Mouse (Mus musculus) heart, embryonic 15.5 days (tissue): ENCODE results near the gene Lnpep. TPM values are rescaled to one million over a fixed set of nuclear protein-coding genes. Genes with fewer than 3 reads are reported as not detected.

Experiments
- ATAC-seq: fragments of 200-750 bp; cut with Nextera tagmentation; replicated peaks from 2 replicates; pipeline ENCODE4 v1.8.0; 2017; ENCODE audit warnings: low read depth, moderate TSS enrichment; ENCODE audit not compliant: insufficient number of reproducible peaks, insufficient read depth, low FRiP score
- H3K27ac ChIP-seq: fragments of 300-500 bp; sonication (generic); 2 replicates; pipeline ENCODE4 v1.5.1; 2015; ENCODE audit warnings: mild to moderate bottlenecking, inconsistent platforms
- H3K27me3 ChIP-seq: fragments of 300-500 bp; sonication (generic); 2 replicates; pipeline ENCODE4 v1.6.1; 2015; ENCODE audit warnings: inconsistent platforms
- H3K36me3 ChIP-seq: fragments of 300-500 bp; sonication (generic); 2 replicates; pipeline ENCODE4 v1.6.1; 2015; ENCODE audit warnings: mild to moderate bottlenecking, inconsistent platforms
- H3K4me1 ChIP-seq: fragments of 300-500 bp; sonication (generic); replicated peaks from 2 replicates; pipeline ENCODE4 v1.6.1; 2015; ENCODE audit warnings: inconsistent platforms
- H3K4me2 ChIP-seq: fragments of 300-500 bp; sonication (generic); 2 replicates; pipeline ENCODE4 v1.6.1; 2015; ENCODE audit warnings: inconsistent platforms, mild to moderate bottlenecking, moderate library complexity
- H3K4me3 ChIP-seq: fragments of 300-500 bp; sonication (generic); 2 replicates; pipeline ENCODE4 v1.5.1; 2015; ENCODE audit warnings: mild to moderate bottlenecking, inconsistent platforms
- H3K9ac ChIP-seq: fragments of 300-500 bp; sonication (generic); 2 replicates; pipeline ENCODE4 v1.6.1; 2015; ENCODE audit warnings: mild to moderate bottlenecking, inconsistent platforms
- H3K9me3 ChIP-seq: fragments of 300-500 bp; sonication (generic); replicated peaks from 2 replicates; pipeline ENCODE4 v1.6.1; 2016; ENCODE audit warnings: inconsistent platforms
- WGBS: fragments of 180-500 bp; shearing (Covaris S2); methylation state at CpG from one replicate; pipeline ENCODE4 v1.1.7; 2015; ENCODE audit warnings: mixed read lengths; 5-methylcytosine and 5-hydroxymethylcytosine counted together
- polyA plus RNA-seq: library from polyadenylated mRNA; unstranded; fragments of >200 nt; fragmentation: Nextera tagmentation; extraction: Ambion mirVana; gene quantifications from 2 replicates; pipeline ENCODE4 v1.2.1, GENCODE M21; 2015

The Lnpep gene
- polyA plus RNA-seq, 1 experiment from 2014 or later = 12.3 TPM

- H3K4me3 ChIP-seq = no peak overlapping the region
- 85% methylated on average over 5 of the region's 5 CpGs for WGBS
- H3K4me2 ChIP-seq = no peak overlapping the region
- no peaks in the 10 kb centered on the region for H3K27me3 ChIP-seq
- no peaks in the 10 kb centered on the region for H3K9me3 ChIP-seq
- peak overlapping the region; percentile 31; the same call in 1 of the 2 replicates for H3K27ac ChIP-seq
- 0 out of 2 replicates have a peak, but pooled peaks cover 4% of the 10 kb centered on the region for H3K36me3 ChIP-seq
- peaks cover 19% of the 10 kb centered on the region for H3K4me1 ChIP-seq
- H3K9ac ChIP-seq = no peak overlapping the region
- no peak for ATAC-seq
Observed at GRCm38 (mm10) chr17:17608416-17608988, 16.3 kb downstream of the Lnpep start.

- 77% methylated on average over 2 of the region's 2 CpGs for WGBS
- H3K4me1 ChIP-seq = peaks cover 43% of the 10 kb centered on the region
- ATAC-seq = no peak
Observed at GRCm38 (mm10) chr17:17604554-17604953, 20.3 kb downstream of the Lnpep start.

GRCm38 (mm10) chr17:17603609-17604008 is 21.2 kb downstream of the Lnpep start:
- H3K4me3 ChIP-seq = no peak overlapping the region
- no peak overlapping the region for H3K4me2 ChIP-seq
- H3K9ac ChIP-seq = no peak overlapping the region
- 87% methylated on average over 3 of the region's 3 CpGs for WGBS
- H3K4me1 ChIP-seq = peaks cover 36% of the 10 kb centered on the region
- H3K27ac ChIP-seq = no peak overlapping the region
- ATAC-seq = no peak
- no peaks in the 10 kb centered on the region for H3K27me3 ChIP-seq
- H3K36me3 ChIP-seq = no peaks in the 10 kb centered on the region
- no peaks in the 10 kb centered on the region for H3K9me3 ChIP-seq

More at GRCm38 (mm10) chr17:17604554-17604953, 20.3 kb downstream of the Lnpep start:
- H3K27ac ChIP-seq = no peak overlapping the region
- no peaks in the 10 kb centered on the region for H3K36me3 ChIP-seq
- H3K4me3 ChIP-seq = no peak overlapping the region
- H3K27me3 ChIP-seq = no peaks in the 10 kb centered on the region
- no peak overlapping the region for H3K4me2 ChIP-seq
- H3K9ac ChIP-seq = no peak overlapping the region
- no peaks in the 10 kb centered on the region for H3K9me3 ChIP-seq

GRCm38 (mm10) chr17:17602786-17603185 is 22.1 kb downstream of the Lnpep start:
- Histone ChIP-seq H3K36me3 (no peaks in the 10 kb centered on the region), H3K9ac (no peak overlapping the region), H3K4me3 (no peak overlapping the region), H3K27me3 (no peaks in the 10 kb centered on the region), H3K4me1 (peaks cover 34% of the 10 kb centered on the region), H3K27ac (peak overlapping the region; percentile 76), H3K9me3 (no peaks in the 10 kb centered on the region), H3K4me2 (peak overlapping the region; percentile 10)
- ATAC-seq = no peak; the same call in 1 of the 2 replicates

- H3K9me3 ChIP-seq = no peaks in the 10 kb centered on the region
- WGBS = 26% methylated on average over 4 of the region's 4 CpGs
- peak overlapping the region; percentile 10 for H3K4me2 ChIP-seq
- no peaks in the 10 kb centered on the region for H3K27me3 ChIP-seq
- H3K9ac ChIP-seq = no peak overlapping the region
- H3K4me1 ChIP-seq = peaks cover 39% of the 10 kb centered on the region
- no peak overlapping the region for H3K4me3 ChIP-seq
- no peaks in the 10 kb centered on the region for H3K36me3 ChIP-seq
- no peak for ATAC-seq
- peak overlapping the region; percentile 76 for H3K27ac ChIP-seq
Observed at GRCm38 (mm10) chr17:17602330-17602729, 22.5 kb downstream of the Lnpep start.

GRCm38 (mm10) chr17:17600804-17601252 is 24.0 kb downstream of the Lnpep start:
- peaks cover 42% of the 10 kb centered on the region for H3K4me1 ChIP-seq
- no peaks in the 10 kb centered on the region for H3K27me3 ChIP-seq
- H3K9me3 ChIP-seq = no peaks in the 10 kb centered on the region
- H3K4me3 ChIP-seq = no peak overlapping the region
- no peak overlapping the region; the same call in 1 of the 2 replicates for H3K9ac ChIP-seq
- peak; percentile 73; the same call in 1 of the 2 replicates for ATAC-seq
- H3K36me3 ChIP-seq = no peaks in the 10 kb centered on the region
- 14% methylated on average over 3 of the region's 3 CpGs for WGBS
- H3K4me2 ChIP-seq = no peak overlapping the region
- H3K27ac ChIP-seq = peak overlapping the region; percentile 72

- Histone ChIP-seq H3K27me3 (no peaks in the 10 kb centered on the region), H3K27ac (no peak overlapping the region), H3K4me1 (peaks cover 45% of the 10 kb centered on the region), H3K4me3 (no peak overlapping the region), H3K9me3 (no peaks in the 10 kb centered on the region), H3K9ac (no peak overlapping the region), H3K4me2 (no peak overlapping the region), H3K36me3 (no peaks in the 10 kb centered on the region)
- 36% methylated on average over 1 of the region's 1 CpGs for WGBS
- ATAC-seq = no peak
Observed at GRCm38 (mm10) chr17:17600001-17600400, 24.8 kb downstream of the Lnpep start.

GRCm38 (mm10) chr17:17598355-17598754 is 26.5 kb downstream of the Lnpep start:
- H3K4me1 ChIP-seq = peaks cover 38% of the 10 kb centered on the region
- 79% methylated on average over 2 of the region's 2 CpGs for WGBS
- no peaks in the 10 kb centered on the region for H3K9me3 ChIP-seq
- H3K27ac ChIP-seq = no peak overlapping the region
- no peaks in the 10 kb centered on the region for H3K27me3 ChIP-seq
- no peak overlapping the region for H3K9ac ChIP-seq
- H3K4me2 ChIP-seq = no peak overlapping the region
- no peak overlapping the region for H3K4me3 ChIP-seq
- ATAC-seq = no peak
- no peaks in the 10 kb centered on the region for H3K36me3 ChIP-seq

GRCm38 (mm10) chr17:17592926-17593325 is 31.9 kb downstream of the Lnpep start:
- no peaks in the 10 kb centered on the region for H3K27me3 ChIP-seq
- peaks cover 13% of the 10 kb centered on the region for H3K4me1 ChIP-seq
- 34% methylated on average over 1 of the region's 1 CpGs for WGBS
- no peaks in the 10 kb centered on the region for H3K36me3 ChIP-seq
- no peak overlapping the region for H3K4me3 ChIP-seq
- peak; percentile 84 for ATAC-seq
- no peak overlapping the region for H3K4me2 ChIP-seq
- H3K9me3 ChIP-seq = no peaks in the 10 kb centered on the region
- peak overlapping the region; percentile 76 for H3K27ac ChIP-seq
- no peak overlapping the region for H3K9ac ChIP-seq

- Histone ChIP-seq H3K9ac (no peak overlapping the region), H3K27ac (peak overlapping the region; percentile 36; the same call in 1 of the 2 replicates), H3K27me3 (no peaks in the 10 kb centered on the region), H3K36me3 (no peaks in the 10 kb centered on the region), H3K4me3 (no peak overlapping the region), H3K4me1 (peaks cover 11% of the 10 kb centered on the region), H3K4me2 (no peak overlapping the region), H3K9me3 (no peaks in the 10 kb centered on the region)
- 63% methylated on average over 7 of the region's 7 CpGs for WGBS
- no peak for ATAC-seq
Observed at GRCm38 (mm10) chr17:17587333-17588047, 37.4 kb downstream of the Lnpep start.

GRCm38 (mm10) chr17:17585115-17585514 is 39.7 kb downstream of the Lnpep start:
- peaks cover 9% of the 10 kb centered on the region for H3K4me1 ChIP-seq
- ATAC-seq = no peak

More at GRCm38 (mm10) chr17:17585115-17585514, 39.7 kb downstream of the Lnpep start:
- no peak overlapping the region for H3K9ac ChIP-seq
- H3K27me3 ChIP-seq = no peaks in the 10 kb centered on the region
- no peak overlapping the region for H3K4me3 ChIP-seq
- H3K36me3 ChIP-seq = no peaks in the 10 kb centered on the region
- no peaks in the 10 kb centered on the region for H3K9me3 ChIP-seq
- no peak overlapping the region for H3K4me2 ChIP-seq
- 91% methylated on average over 4 of the region's 4 CpGs for WGBS
- H3K27ac ChIP-seq = no peak overlapping the region
